Mouse (Mus musculus) C2C12 (cell line): ENCODE results near the gene Gm20883. TPM values are rescaled to one million over a fixed set of nuclear protein-coding genes. Genes with fewer than 3 reads are reported as not detected.
"Not testable (repeated sequence)": the region's sequence is repeated elsewhere in the genome, so short reads cannot be mapped to it uniquely, and the experiment has no call there.

Experiments
- H3K27me3 ChIP-seq: one replicate; pipeline ENCODE4 v1.6.1; 2011; ENCODE audit not compliant: control insufficient read depth, insufficient read depth, insufficient read length
- H3K36me3 ChIP-seq: one replicate; pipeline ENCODE4 v1.6.1; 2011; ENCODE audit not compliant: control insufficient read depth, insufficient read depth
- H3K4me3 ChIP-seq: one replicate; pipeline ENCODE4 v1.5.1; 2011; ENCODE audit warnings: mild to moderate bottlenecking, control low read depth; ENCODE audit not compliant: poor library complexity, insufficient read depth, severe bottlenecking
- H3K79me2 ChIP-seq: one replicate; pipeline ENCODE4 v1.6.1; 2011; ENCODE audit not compliant: control insufficient read depth, insufficient read depth
- H3K79me3 ChIP-seq: one replicate; pipeline ENCODE4 v1.6.1; 2011; ENCODE audit warnings: low read depth, control low read depth
- H3ac ChIP-seq: one replicate; pipeline ENCODE3; 2011; ENCODE audit warnings: low read depth; ENCODE audit not compliant: control insufficient read depth, insufficient read length
- long read RNA-seq, 2 experiments: library from polyadenylated mRNA; unstranded; transcript quantifications; one replicate each; pipeline ENCODE4 v2.0.0; 2019 to 2020
- polyA plus RNA-seq: library from polyadenylated mRNA; unstranded; fragments of >200 nt; fragmentation: generic; extraction: Trizol; gene quantifications from one replicate; pipeline ENCODE4 v1.2.1, GENCODE M21; 2012; ENCODE audit warnings: missing spikeins

Gene Gm20883
- not detected for polyA plus RNA-seq
- long read RNA-seq, experiment 1 = 0 reads
- long read RNA-seq, experiment 2 = 0 reads

DNA sequence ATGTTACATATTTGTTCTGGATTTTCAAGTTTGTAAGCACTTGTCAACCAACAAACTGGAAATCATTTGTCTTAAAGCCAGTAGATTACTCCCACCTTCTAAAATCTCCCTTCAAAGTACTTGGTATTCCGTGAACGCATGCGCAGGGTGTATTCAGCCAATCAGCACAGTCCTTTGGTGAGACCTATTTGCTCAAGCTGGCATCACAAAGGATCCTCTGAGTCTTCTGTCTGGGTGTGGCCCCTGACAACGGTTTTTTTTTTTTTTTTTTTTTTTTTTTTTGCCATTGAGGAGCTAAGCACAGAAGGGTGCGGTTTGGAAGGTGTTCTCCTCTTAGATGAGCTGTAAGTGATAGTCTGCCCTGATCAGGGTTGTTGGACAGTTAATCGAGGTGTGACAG lies at the start of gene Gm20883:
Gm20883 (plus strand) TSS at position 301 of the 400 bp plus-strand sequence.
- not testable (repeated sequence) for H3K79me3 ChIP-seq, H3K4me3 ChIP-seq, H3K79me2 ChIP-seq, H3ac ChIP-seq, H3K36me3 ChIP-seq, H3K27me3 ChIP-seq
